Mouse (Mus musculus) ovary, postnatal 14 days (tissue): ENCODE data around the gene Gal3st2b.
"Not testable (repeated sequence)": the region's sequence is repeated elsewhere in the genome, so short reads cannot be mapped to it uniquely, and the experiment has no call there.

Source experiments
- DNase-seq: peaks from one replicate; pipeline ENCODE4 v3.0.0; 2022; ENCODE audit warnings: low spot score

Gal3st2b gene

GRCm38 (mm10) chr1:93918011-93918410, at the start of gene Gal3st2b:
Gene Gal3st2b (plus strand): TSS chr1:93918311.
- not testable (repeated sequence) for DNase-seq

DNA sequence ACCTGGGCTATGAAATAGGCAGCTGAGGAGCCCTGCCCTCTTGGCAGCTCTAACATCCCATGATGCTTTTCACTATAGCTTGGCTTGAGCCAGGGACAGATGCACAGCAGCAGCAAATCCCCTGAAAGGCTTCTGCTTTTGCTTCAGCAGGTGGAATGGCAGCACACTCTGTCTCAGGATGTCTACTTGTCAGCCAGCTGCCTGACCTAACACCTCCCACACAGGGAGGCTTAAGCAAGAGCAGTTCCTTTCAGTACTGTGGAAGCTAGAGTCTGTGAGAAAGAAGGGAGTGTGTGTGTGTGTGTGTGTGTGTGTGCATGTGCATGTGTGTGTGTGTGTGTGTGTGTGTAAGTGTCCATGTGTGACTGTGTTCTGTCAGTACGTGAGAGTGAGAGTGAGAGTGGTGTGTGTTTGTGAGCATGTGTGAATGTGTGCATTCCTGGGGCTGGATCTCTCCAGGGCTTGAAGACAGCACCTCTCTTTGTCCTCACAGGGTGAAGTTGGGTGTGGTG, 46.5 kb upstream of the Gal3st2b start:
- DNase-seq = not testable (repeated sequence)

DNA sequence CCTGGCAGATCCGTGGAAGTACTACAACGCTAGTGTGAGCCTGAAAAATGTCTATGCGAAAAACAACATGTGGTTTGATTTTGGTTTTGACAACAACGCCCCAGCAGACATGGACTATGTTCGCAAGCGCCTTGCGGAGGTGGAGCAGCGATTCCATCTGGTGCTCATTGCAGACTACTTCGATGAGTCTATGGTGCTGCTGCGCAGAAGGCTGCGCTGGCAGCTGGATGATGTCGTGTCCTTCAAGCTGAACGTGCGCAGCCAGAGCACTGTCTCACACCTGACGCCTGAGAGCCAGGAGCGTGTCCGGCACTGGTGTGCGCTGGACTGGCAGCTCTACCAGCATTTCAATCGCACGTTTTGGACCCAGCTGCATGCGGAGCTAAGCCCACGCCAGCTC, 43.7 kb upstream of the Gal3st2b start:
- DNase-seq = not testable (repeated sequence)

DNA sequence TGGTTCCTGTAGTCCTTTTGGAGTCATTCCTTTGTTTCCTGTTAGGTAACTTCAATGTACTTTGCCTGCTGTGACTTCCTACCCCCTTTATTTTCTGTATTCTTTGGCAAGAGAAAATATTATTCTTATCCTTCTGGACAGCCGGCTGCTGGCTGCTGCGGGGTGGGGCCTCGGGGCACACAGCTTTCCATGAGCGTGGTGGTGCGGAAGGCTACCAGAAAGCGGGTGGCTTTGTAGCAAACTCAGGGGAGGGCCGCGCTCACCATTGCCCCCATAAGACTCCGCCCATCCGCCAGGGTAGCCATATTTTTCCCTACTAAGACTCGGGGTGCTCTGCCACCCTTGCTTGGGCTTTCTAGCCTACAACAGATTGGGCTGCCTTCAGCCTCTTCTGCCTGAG, 36.3 kb upstream of the Gal3st2b start:
- not testable (repeated sequence) for DNase-seq

GRCm38 (mm10) chr1:93890936-93891335, 27.2 kb upstream of the Gal3st2b start:
- not testable (repeated sequence) for DNase-seq

DNA sequence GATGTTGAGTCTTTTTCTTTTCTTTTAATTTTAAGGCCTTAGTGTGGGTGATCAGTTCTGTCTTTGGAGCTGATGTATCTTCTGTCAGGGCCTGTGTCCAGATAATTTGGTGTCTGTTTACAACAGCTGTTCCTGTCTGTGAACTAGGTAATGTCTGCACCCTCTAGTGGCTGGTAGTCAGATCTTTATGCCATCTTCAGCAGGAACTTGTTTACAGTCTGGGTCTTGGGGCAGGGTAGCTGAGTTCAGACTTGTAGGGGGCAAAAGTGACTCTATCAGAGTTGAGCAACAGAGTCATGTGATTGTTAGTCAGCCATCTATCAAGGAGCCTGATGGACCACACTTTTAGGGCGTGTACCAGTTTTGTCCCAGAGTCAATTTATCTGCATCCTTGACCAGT, 20.7 kb upstream of the Gal3st2b start:
- DNase-seq = not testable (repeated sequence)

DNA sequence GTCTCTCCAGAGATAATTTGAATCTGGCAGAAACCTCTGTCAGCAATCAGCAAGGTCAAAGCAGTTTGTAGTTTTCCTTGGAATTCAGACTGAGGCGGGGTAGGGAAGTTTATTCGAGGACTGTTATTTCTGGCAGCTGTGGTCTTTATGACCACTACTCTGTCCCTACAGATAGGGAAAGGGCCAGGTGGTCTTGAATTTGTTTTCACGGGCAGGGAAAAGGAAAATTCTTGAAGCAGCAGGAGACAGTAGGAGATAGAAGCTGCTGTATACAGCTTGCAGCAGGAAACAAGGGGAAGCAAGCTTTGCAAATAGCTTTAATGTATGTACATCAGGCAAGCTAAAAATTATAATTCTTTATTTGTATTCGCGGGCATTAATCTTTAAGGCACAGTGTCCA, 16.8 kb upstream of the Gal3st2b start:
- DNase-seq = not testable (repeated sequence)

GRCm38 (mm10) chr1:93906690-93907089, 11.4 kb upstream of the Gal3st2b start:
- not testable (repeated sequence) for DNase-seq

GRCm38 (mm10) chr1:93908977-93909586, 9.0 kb upstream of the Gal3st2b start:
- DNase-seq = not testable (repeated sequence)

- DNase-seq = not testable (repeated sequence)
Observed at GRCm38 (mm10) chr1:93911877-93912276, 6.2 kb upstream of the Gal3st2b start.

GRCm38 (mm10) chr1:93917160-93917559, 951 bp upstream of the Gal3st2b start:
- DNase-seq = not testable (repeated sequence)

DNA sequence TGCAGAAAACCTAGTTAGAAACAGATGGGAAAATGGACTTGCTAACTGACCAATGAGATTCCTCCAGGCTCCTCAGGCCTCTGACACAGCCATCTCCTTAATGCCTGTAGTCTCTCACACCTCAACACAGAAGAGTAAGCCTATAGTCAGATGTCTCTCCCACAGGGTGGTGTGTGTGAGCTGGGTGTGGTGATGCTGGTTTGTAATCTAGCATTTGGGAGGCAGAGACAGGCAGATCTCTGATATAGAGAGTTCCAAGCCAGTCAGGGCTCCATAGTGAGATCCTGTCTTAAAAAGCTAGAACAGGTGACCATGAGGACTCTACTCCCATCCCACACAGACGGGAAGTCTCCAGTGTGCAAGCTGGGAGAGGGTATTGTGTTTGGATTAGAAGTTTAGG, 664 bp downstream of the Gal3st2b start:
- not testable (repeated sequence) for DNase-seq

- DNase-seq = not testable (repeated sequence)
Observed at GRCm38 (mm10) chr1:93919321-93919720, 1.2 kb downstream of the Gal3st2b start.

DNA sequence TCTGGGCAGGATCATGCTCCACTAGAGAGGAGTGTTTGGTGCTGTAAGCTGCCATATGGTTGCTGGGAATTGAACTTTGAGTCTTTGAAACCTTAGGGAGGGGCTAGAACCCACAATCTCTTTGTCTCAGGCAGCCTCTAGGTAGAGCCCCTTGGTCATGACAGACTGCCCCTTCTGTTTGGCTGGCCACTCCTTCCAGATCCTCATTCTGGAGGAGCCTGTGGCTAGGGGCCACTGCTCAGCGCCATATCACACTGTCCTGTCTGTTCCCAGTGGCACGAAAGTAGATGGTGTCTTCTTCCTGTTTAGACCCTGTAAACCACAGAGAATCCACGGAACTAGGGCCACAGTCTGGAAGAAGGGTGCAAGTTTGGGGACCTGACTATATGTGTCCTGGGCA, 4.5 kb downstream of the Gal3st2b start:
- DNase-seq = not testable (repeated sequence)

DNA sequence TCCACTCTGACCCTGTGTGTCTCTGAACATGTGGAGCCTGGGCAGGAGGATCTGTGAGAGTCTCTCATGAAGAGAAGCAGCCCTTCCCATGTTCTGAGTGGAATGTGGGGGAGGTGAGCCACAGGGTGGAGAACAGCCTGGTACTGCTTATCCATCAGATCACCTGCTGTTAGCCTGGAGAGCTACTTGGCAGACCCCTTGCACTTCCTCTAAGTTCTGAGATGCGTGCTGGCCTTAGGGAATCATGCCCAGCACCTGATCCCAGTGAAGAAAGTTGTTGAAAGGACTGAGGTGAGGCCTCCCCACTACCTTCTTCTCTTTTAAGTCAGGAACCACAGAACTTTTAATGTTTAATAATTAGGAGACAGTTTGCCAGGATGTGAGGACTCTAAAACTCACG, 5.0 kb downstream of the Gal3st2b start:
- DNase-seq = not testable (repeated sequence)

- DNase-seq = not testable (repeated sequence)
Observed at GRCm38 (mm10) chr1:93935378-93935777, 17.3 kb downstream of the Gal3st2b start.

DNA sequence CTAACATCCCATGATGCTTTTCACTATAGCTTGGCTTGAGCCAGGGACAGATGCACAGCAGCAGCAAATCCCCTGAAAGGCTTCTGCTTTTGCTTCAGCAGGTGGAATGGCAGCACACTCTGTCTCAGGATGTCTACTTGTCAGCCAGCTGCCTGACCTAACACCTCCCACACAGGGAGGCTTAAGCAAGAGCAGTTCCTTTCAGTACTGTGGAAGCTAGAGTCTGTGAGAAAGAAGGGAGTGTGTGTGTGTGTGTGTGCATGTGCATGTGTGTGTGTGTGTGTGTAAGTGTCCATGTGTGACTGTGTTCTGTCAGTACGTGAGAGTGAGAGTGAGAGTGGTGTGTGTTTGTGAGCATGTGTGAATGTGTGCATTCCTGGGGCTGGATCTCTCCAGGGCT, 19.7 kb downstream of the Gal3st2b start:
- DNase-seq = not testable (repeated sequence)

GRCm38 (mm10) chr1:93938415-93938814, 20.3 kb downstream of the Gal3st2b start:
- not testable (repeated sequence) for DNase-seq

DNA sequence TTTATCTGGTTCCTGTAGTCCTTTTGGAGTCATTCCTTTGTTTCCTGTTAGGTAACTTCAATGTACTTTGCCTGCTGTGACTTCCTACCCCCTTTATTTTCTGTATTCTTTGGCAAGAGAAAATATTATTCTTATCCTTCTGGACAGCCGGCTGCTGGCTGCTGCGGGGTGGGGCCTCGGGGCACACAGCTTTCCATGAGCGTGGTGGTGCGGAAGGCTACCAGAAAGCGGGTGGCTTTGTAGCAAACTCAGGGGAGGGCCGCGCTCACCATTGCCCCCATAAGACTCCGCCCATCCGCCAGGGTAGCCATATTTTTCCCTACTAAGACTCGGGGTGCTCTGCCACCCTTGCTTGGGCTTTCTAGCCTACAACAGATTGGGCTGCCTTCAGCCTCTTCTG, 31.0 kb downstream of the Gal3st2b start:
- not testable (repeated sequence) for DNase-seq

DNA sequence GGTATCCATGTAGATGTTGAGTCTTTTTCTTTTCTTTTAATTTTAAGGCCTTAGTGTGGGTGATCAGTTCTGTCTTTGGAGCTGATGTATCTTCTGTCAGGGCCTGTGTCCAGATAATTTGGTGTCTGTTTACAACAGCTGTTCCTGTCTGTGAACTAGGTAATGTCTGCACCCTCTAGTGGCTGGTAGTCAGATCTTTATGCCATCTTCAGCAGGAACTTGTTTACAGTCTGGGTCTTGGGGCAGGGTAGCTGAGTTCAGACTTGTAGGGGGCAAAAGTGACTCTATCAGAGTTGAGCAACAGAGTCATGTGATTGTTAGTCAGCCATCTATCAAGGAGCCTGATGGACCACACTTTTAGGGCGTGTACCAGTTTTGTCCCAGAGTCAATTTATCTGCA, 48.4 kb downstream of the Gal3st2b start:
- DNase-seq = not testable (repeated sequence)

DNA sequence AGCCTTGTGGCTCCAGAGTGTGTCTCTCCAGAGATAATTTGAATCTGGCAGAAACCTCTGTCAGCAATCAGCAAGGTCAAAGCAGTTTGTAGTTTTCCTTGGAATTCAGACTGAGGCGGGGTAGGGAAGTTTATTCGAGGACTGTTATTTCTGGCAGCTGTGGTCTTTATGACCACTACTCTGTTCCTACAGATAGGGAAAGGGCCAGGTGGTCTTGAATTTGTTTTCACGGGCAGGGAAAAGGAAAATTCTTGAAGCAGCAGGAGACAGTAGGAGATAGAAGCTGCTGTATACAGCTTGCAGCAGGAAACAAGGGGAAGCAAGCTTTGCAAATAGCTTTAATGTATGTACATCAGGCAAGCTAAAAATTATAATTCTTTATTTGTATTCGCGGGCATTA, 52.3 kb downstream of the Gal3st2b start:
- not testable (repeated sequence) for DNase-seq

DNA sequence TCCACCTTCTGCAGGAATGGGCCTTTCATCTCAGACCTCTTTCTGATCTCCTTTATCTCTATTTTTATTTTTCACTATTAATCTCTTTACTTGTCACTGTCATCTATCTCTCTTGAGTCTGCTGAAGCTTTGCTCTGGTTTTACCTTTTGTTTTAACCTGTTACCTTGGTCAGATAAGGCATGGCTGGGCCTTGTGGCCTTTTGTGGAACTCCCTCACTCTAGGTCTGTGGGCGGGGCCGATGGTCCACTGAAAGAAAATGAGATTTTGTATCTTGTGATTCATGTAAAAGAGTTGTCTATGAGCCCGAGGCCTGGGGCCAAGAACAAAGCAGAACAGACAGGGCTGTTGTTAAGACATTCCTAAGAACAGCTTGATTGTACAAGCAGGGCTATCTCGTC, 52.7 kb downstream of the Gal3st2b start:
- DNase-seq = not testable (repeated sequence)

- not testable (repeated sequence) for DNase-seq
Observed at GRCm38 (mm10) chr1:93975764-93976163, 57.7 kb downstream of the Gal3st2b start.

DNA sequence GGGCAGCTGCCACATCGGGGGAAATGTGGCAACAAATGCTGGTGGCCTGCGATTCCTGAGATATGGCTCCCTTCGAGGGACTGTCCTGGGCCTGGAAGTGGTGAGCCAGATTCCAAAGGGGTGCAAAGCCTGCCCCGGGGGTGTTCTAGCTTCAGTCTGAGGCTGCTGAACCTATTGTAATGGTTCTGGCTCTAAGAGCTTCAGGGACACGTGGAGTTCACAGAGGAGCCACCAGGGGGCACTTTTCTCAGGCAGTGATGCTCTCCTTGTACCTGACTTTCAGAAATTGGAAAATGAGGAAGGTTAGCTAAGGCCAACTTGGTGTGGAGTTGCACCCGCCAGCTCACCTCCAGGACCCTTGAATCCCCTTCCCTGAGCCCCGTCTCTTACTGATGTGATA, 60.2 kb downstream of the Gal3st2b start:
- not testable (repeated sequence) for DNase-seq
